Comparison of ENCODE assay signal across 10 mouse cellular contexts in genomic region chr8:77367091-77367490, GRCm38 (mm10).
DNase-seq lines count a peak whose midpoint lies in the region; TF ChIP-seq lines count a peak whose summit lies in the region.
"Had no signal": no experiment of that assay in that cellular context is flagged by ENCODE, and none has a peak within 500 bp of the region (broad histone marks: within the 10 kb centered on the region; RNA-seq: fewer than 3 reads in every experiment).

No protein-coding gene starts in this region.

- H3K4me1 ChIP-seq in ES-E14 (ENCODE audit: control insufficient read depth in 2 of 2, insufficient read depth in 2 of 2, low read length in 2 of 2, poor library complexity in 1 of 2), result no peaks in the 10 kb centered on the region
- H3K4me1 ChIP-seq in cortical plate, adult 2 months (ENCODE audit: control insufficient read depth, insufficient read depth, low read length), result peaks cover 1% of the 10 kb centered on the region; the same call in 1 of the 2 replicates

- H3K36me3 ChIP-seq in ES-E14 (ENCODE audit: control insufficient read depth, insufficient read depth, low read length, poor library complexity, severe bottlenecking), result peaks cover 2% of the 10 kb centered on the region; the same call in 1 of the 2 replicates

- TF ChIP-seq POLR2A in cortical plate, adult 2 months (IDR thresholded peaks at IDR 0.05; ENCODE audit: extremely low read depth, insufficient read depth, low read length), result no peak

- TF ChIP-seq CTCF in cortical plate, adult 2 months (IDR thresholded peaks at IDR 0.05; ENCODE audit: extremely low read depth, insufficient read depth, low read length), result peak; percentile 36; the same call in 1 of the 2 replicates

- no peak overlapping the region for H3K4me3 ChIP-seq in ES-E14 (ENCODE audit: insufficient read depth in 1 of 2, low read depth in 1 of 2, low read length in 2 of 2, poor library complexity in 1 of 2, severe bottlenecking in 1 of 2)
- no peak overlapping the region for H3K4me3 ChIP-seq in cortical plate, adult 2 months (ENCODE audit: insufficient read depth, low read length)
- H3K4me3 ChIP-seq: heart, embryonic 13.5 days; limb, embryonic 12.5 days had no signal

- no peak overlapping the region for H3K27ac ChIP-seq in ES-E14 (ENCODE audit: insufficient read depth, low read depth, low read length, poor library complexity, severe bottlenecking)
- no peak overlapping the region for H3K27ac ChIP-seq in cortical plate, adult 2 months (ENCODE audit: insufficient read depth, low read length)
- H3K27ac ChIP-seq: heart, embryonic 13.5 days; limb, embryonic 12.5 days had no signal

- in situ Hi-C loops in ES-E14 (cut with MboI; ENCODE audit: low sequenced_read_pairs in 2 of 2, unreplicated experiment in 2 of 2), result no loop called here

- no peak overlapping the region for H3K9ac ChIP-seq in ES-E14 (ENCODE audit: insufficient read depth, low read depth, low read length, poor library complexity, severe bottlenecking)
- H3K9ac ChIP-seq: heart, embryonic 13.5 days; limb, embryonic 12.5 days had no signal

- no peaks in the 10 kb centered on the region for H3K9me3 ChIP-seq in ES-E14 (ENCODE audit: control insufficient read depth, insufficient read depth, low read depth, low read length)
- H3K9me3 ChIP-seq: heart, embryonic 13.5 days; limb, embryonic 12.5 days had no signal

- peak; percentile 35 for DNase-seq in kidney, adult 9 months
- DNase-seq in kidney, adult 18-20 months, result no peak
- DNase-seq in ES-E14 (ENCODE audit: low read depth, low spot score), result no peak
- DNase-seq in mesoderm, embryonic 11.5 days (ENCODE audit: low read depth, low spot score), result peak; percentile 41
- no peak for DNase-seq in cerebellum, adult 9-10 months
- no peak for DNase-seq in urinary bladder, adult 2 months (ENCODE audit: low spot score)
- no peak for DNase-seq in urinary bladder, postnatal 14 days (ENCODE audit: low spot score)

TF ChIP-seq in ES-E14, 5 proteins besides CTCF, POLR2A, EP300 and RAD21:
- no peak for TF ChIP-seq HCFC1 (IDR thresholded peaks at IDR 0.05; ENCODE audit: borderline replicate concordance, insufficient read depth, low read length)
- TF ChIP-seq CHD2 (IDR thresholded peaks at IDR 0.05; ENCODE audit: low read depth, low read length), result no peak
- no peak for TF ChIP-seq MAFK (IDR thresholded peaks at IDR 0.05; ENCODE audit: insufficient read depth, low read depth, low read length)
- no peak for TF ChIP-seq ZNF384 (IDR thresholded peaks at IDR 0.05; ENCODE audit: low read depth, low read length)
- TF ChIP-seq ZC3H11A (IDR thresholded peaks at IDR 0.05; ENCODE audit: borderline replicate concordance, low read depth, low read length), result peak; percentile 15; the same call in 1 of the 2 replicates
TF ChIP-seq in ES-E14: peak in this region for 1.

Comparison
In these comparisons a context has a peak if more than half of its experiments do, and no peak if none do; other contexts are left out.
1. DNase-seq: peak in kidney, adult 9 months (single experiment) and mesoderm, embryonic 11.5 days (single experiment); none in kidney, adult 18-20 months (single experiment), ES-E14 (single experiment), cerebellum, adult 9-10 months (single experiment), urinary bladder, adult 2 months (single experiment) and urinary bladder, postnatal 14 days (single experiment).